Mouse (Mus musculus) G1E-ER4 (cell line): ENCODE data around the gene Pcid2. TPM values are rescaled to one million over a fixed set of nuclear protein-coding genes. Genes with fewer than 3 reads are reported as not detected.

Experiments used
- GATA1 ChIP-seq: IDR thresholded peaks from one replicate; pipeline ENCODE4 v1.8.0; 2012; ENCODE audit warnings: low read length, inconsistent platforms
- polyA plus RNA-seq: library from polyadenylated mRNA; stranded (reverse); fragments of >175 nt; gene quantifications from 2 replicates; pipeline ENCODE4 v1.2.3, GENCODE M21; 2012

The Pcid2 gene
- 6.1 and 13.2 TPM in 2 replicates for polyA plus RNA-seq

DNA sequence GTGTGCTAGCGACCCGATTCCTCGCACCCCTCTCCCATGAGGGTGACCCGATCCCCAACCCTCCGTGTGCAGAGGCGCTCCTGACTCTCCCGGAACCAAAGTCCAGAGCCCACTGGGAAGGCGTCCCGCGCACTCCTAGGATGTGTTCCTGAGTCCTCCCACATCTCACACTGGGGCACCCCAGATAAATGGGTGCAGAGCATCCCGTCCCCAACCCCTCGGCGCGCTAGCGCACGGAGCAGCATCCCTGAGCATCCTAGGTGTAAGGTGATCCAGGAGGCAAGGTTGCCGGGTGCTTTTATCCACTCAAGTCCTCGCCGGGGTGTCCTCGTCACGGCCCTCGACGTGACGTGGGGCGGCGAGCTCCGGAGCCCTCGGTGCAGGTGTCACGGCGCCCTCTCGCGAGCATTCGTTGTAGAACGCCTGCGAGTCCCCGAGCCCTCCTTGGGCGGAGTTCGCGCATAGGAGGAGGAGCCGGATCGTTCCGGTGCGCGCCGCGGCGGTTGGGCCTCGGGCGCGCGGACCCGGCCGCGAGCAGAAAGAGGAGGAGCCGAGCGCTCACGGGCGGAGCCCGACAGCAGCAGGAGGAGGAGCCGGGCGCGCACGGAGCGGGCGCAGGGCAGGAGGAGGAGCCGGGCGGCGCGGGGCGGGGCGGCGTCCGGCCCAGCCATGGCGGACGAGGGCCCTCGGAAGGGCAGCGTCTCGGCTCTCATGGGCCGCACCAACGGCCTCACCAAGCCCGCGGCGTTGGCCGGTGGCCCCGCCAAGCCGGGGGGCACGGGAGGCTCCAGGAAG is at the start of gene Pcid2, which contains the start of gene Cul4a:
TSS of gene Pcid2 (minus strand) at position 373 of the 795 bp plus-strand sequence.
TSS of gene Cul4a (plus strand) at position 535 of the 795 bp plus-strand sequence.
- TF ChIP-seq GATA1, result no peak

GRCm38 (mm10) chr8:13154099-13154498 is 48.8 kb upstream of the Pcid2 start:
- no peak for TF ChIP-seq GATA1

DNA sequence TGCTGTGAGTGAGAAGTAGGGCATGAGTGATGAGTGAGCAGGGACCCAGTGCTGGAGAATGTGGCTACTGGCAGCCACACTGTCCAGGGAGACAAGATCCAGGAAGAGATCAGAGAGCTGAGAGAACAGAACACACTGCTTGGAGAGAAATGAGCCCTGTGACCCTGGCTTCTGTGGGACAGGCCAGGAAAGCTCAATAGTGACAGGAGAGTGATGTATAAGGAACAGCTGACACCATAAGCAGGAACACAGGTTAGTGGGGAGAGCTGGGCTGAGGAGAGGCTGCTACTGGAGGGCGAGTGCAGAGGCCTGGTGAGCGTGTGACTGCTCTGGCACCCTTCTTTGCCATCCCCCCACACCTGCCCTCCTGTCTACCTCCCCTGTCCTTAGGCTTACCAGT is 45.7 kb upstream of the Pcid2 start:
- TF ChIP-seq GATA1, result no peak

DNA sequence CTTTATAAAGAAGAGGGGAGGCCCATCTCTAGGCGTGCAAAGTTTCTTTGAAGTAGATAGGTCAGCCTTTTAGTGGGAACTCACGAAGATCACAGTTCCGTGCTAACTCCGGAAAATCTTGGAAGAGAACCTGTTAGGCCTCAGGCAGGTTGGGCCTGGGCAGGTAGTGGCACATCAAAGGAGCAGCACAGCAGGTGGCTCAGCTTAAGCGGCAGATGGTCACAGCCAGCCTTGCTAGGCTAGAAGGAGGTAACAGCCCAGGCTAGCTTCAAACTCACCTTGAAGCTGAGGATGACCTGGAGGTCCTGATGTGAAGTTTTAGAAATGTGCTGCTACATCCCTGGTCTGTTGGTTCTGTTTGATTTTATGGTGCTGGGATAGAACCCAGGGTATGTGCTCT is 44.6 kb upstream of the Pcid2 start:
- no peak for TF ChIP-seq GATA1

- TF ChIP-seq GATA1, result no peak
Measured at GRCm38 (mm10) chr8:13149287-13149686, 44.0 kb upstream of the Pcid2 start.

- no peak for TF ChIP-seq GATA1
Measured at GRCm38 (mm10) chr8:13148476-13148875, 43.2 kb upstream of the Pcid2 start.

- no peak for TF ChIP-seq GATA1
Measured at GRCm38 (mm10) chr8:13141681-13142080, 36.4 kb upstream of the Pcid2 start.

GRCm38 (mm10) chr8:13139641-13140182 is 34.5 kb upstream of the Pcid2 start:
- no peak for TF ChIP-seq GATA1

- TF ChIP-seq GATA1, result peak; percentile 9
Measured at GRCm38 (mm10) chr8:13124897-13125296, 19.6 kb upstream of the Pcid2 start.

GRCm38 (mm10) chr8:13122887-13123421 is 17.7 kb upstream of the Pcid2 start:
- TF ChIP-seq GATA1, result peak; percentile 99

- no peak for TF ChIP-seq GATA1
Measured at GRCm38 (mm10) chr8:13120882-13121665, 15.8 kb upstream of the Pcid2 start.

- no peak for TF ChIP-seq GATA1
Measured at GRCm38 (mm10) chr8:13118516-13118915, 13.3 kb upstream of the Pcid2 start.

DNA sequence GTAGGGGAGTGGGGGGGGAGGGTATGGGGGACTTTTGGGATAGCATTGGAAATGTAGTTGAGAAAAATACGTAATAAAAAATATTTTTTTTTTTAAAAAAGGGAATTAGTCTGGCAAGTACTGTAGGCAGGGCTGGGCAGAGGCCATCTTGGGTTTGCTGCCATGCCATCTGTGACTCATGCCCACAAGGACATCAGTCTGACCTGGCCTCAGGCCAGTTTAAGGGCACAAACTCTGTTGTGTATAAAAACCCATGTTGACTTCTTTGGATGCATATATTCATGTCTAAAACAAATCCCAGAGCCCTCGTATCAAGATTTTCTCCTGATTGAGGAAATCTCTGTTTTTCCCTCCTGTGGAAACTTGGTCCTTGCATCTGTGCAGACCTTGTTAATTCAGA is 11.8 kb upstream of the Pcid2 start:
- no peak for TF ChIP-seq GATA1

- TF ChIP-seq GATA1, result no peak
Measured at GRCm38 (mm10) chr8:13113232-13113631, 8.0 kb upstream of the Pcid2 start.

- no peak for TF ChIP-seq GATA1
Measured at GRCm38 (mm10) chr8:13111917-13112316, 6.7 kb upstream of the Pcid2 start.

GRCm38 (mm10) chr8:13109416-13109960 is 4.2 kb upstream of the Pcid2 start:
- no peak for TF ChIP-seq GATA1
